Mouse (Mus musculus): ENCODE measurements around the gene Zfp651. TPM values are rescaled to one million over a fixed set of nuclear protein-coding genes. Genes with fewer than 3 reads are reported as not detected.
A peak's percentile ranks its signal among the peaks of the same experiment; 100 is the strongest.

Zfp651 gene
- polyA plus RNA-seq, 1 experiment: 0.04 TPM

DNA sequence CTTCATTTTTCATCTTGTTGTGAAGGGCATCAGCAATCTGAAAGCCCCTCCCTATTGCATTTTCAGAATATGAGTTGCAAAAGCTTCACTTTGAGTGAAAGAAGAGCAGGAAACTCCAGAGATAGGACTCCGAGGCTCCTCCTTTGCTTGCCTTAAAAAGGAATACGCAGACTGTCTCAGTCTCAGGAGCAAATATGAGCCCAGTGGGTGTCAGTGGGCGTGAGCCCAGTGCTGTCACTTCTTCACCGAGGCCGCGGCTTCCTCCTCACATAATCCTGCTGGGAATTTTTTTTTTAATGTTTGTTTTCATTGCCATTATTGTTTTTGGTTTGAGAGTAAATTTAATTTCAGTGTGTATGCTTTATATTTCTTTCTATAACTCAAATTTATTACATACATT is 18.6 kb upstream of the Zfp651 start:
- Histone ChIP-seq H3K4me3 (replicated peaks) (no peak overlapping the region), H3K9me3 (ENCODE audit: control insufficient read depth, low read length) (no peaks in the 10 kb centered on the region), H3K27me3 (ENCODE audit: control insufficient read depth) (no peaks in the 10 kb centered on the region), H3K36me3 (ENCODE audit: control insufficient read depth) (peaks cover 78% of the 10 kb centered on the region), H3K4me1 (ENCODE audit: control insufficient read depth) (no peaks in the 10 kb centered on the region)
- no peak for TF ChIP-seq GATA1 (IDR thresholded peaks at IDR 0.05; ENCODE audit: low read length)
- TF ChIP-seq TAL1 (IDR thresholded peaks at IDR 0.05; ENCODE audit: low read length): no peak

DNA sequence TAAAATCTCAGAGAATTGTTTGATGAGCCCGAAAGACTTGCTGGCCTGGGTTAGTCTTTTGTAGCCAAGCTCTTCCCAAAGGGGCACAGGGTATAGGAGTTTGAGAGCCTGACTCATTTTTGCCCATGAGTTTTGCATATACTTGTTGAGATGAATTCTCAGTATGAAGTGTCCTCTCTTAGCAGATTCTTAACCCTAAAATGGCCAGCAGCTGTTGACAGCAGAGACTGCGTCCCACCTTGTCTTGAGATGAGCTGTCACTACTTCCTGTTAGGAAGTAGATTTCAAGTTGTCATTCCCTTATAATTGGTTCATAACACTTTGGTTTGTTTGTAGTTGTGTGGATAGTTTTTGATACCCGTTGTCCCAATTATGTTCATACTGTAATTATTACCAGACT is 18.0 kb upstream of the Zfp651 start:
- Histone ChIP-seq H3K9me3 (ENCODE audit: control insufficient read depth, low read length) (no peaks in the 10 kb centered on the region), H3K27me3 (ENCODE audit: control insufficient read depth) (no peaks in the 10 kb centered on the region), H3K36me3 (ENCODE audit: control insufficient read depth) (peaks cover 80% of the 10 kb centered on the region), H3K4me3 (replicated peaks) (no peak overlapping the region), H3K4me1 (ENCODE audit: control insufficient read depth) (no peaks in the 10 kb centered on the region)
- TF ChIP-seq TAL1 (IDR thresholded peaks at IDR 0.05; ENCODE audit: low read length): no peak
- no peak for TF ChIP-seq GATA1 (IDR thresholded peaks at IDR 0.05; ENCODE audit: low read length)

DNA sequence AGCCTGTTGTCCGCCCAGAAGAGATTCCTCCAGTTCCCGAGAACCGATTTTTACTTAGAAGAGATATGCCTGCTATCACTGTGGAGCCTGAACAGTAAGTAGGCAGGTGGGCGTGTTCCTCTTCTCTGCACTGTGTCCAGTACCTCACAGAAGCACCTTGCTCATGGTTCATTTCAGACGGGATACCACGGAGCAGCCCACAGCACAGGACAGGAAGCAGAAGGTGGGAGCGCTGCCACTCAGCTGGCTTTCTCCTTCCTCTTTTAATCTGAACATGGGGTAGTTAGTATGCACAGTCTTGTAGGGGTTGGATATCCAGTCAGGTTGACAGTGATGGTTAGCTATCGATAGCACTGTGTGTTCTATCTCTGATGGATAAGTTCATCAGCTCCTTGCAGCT is 15.1 kb upstream of the Zfp651 start:
- H3K4me3 ChIP-seq (replicated peaks): no peak overlapping the region
- H3K9me3 ChIP-seq (ENCODE audit: control insufficient read depth, low read length): no peaks in the 10 kb centered on the region
- TF ChIP-seq TAL1 (IDR thresholded peaks at IDR 0.05; ENCODE audit: low read length) (no peak), GATA1 (IDR thresholded peaks at IDR 0.05; ENCODE audit: low read length) (no peak)
- H3K27me3 ChIP-seq (ENCODE audit: control insufficient read depth): no peaks in the 10 kb centered on the region
- no peaks in the 10 kb centered on the region for H3K4me1 ChIP-seq (ENCODE audit: control insufficient read depth)
- H3K36me3 ChIP-seq (ENCODE audit: control insufficient read depth): peaks cover 95% of the 10 kb centered on the region

DNA sequence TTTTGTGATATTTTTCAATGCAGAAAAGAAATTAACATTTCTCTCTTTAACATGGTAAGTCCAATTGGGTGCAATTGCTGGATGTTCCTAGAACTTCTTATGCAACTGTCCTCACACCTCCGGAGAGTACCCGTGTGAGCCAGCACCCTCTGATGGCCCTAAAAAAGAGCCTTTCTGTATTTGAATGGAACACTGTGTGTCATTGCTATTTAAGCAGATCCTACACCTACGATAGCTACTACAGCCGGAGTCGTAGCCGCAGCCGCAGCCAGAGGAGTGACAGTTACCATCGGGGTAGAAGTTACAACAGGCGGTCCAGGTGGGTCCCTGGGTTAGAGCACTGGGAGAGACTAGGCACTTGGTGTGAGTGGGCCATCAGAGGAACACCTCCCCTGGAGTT is 6.4 kb upstream of the Zfp651 start:
- Histone ChIP-seq H3K36me3 (ENCODE audit: control insufficient read depth) (peaks cover 95% of the 10 kb centered on the region), H3K4me1 (ENCODE audit: control insufficient read depth) (no peaks in the 10 kb centered on the region), H3K27me3 (ENCODE audit: control insufficient read depth) (peaks cover 3% of the 10 kb centered on the region), H3K9me3 (ENCODE audit: control insufficient read depth, low read length) (no peaks in the 10 kb centered on the region), H3K4me3 (replicated peaks) (no peak overlapping the region)
- no peak for TF ChIP-seq TAL1 (IDR thresholded peaks at IDR 0.05; ENCODE audit: low read length)
- TF ChIP-seq GATA1 (IDR thresholded peaks at IDR 0.05; ENCODE audit: low read length): no peak

DNA sequence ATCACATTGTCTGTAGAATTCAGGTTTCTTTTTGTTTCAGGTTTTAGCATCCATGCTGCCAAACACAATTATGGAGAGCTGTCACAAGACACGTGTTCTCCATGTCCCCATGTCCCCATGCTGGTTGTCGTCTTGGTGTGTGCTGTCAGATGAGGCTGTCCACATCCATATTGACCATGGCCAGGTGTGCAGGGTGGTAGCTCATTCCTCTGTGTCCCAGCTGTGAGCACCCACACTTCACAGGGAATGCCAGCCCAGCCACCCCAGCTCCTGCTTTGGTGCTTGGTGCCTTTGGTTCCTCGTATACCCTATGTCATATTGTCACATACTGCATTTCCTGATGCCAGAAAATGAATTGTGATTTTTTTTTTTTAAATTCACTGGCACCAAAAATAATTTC is 4.5 kb upstream of the Zfp651 start:
- H3K9me3 ChIP-seq (ENCODE audit: control insufficient read depth, low read length): no peaks in the 10 kb centered on the region
- peaks cover 21% of the 10 kb centered on the region for H3K27me3 ChIP-seq (ENCODE audit: control insufficient read depth)
- TF ChIP-seq GATA1 (IDR thresholded peaks at IDR 0.05; ENCODE audit: low read length): no peak
- no peak for TF ChIP-seq TAL1 (IDR thresholded peaks at IDR 0.05; ENCODE audit: low read length)
- peaks cover 7% of the 10 kb centered on the region for H3K4me1 ChIP-seq (ENCODE audit: control insufficient read depth)
- peaks cover 77% of the 10 kb centered on the region for H3K36me3 ChIP-seq (ENCODE audit: control insufficient read depth)
- no peak overlapping the region for H3K4me3 ChIP-seq (replicated peaks)

DNA sequence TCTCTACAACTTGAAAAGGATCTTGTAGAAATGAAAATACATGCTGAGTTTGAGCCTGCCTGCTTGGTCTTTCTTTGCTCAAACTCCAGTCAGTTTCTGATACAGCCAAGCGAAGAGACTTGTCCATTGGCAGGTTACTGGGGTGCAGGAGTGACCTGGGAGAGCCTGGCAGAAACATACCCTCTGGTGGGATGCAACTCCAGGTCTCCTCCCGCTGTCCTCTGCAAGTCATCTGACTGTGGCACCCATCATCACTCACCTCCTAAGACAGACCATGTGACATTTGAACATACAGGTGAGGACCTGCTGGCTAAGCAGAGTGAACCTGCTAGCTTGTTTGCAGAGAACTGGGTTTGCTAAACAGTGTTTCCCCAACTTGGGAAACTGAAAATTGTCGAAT is 2.3 kb upstream of the Zfp651 start:
- no peak for TF ChIP-seq GATA1 (IDR thresholded peaks at IDR 0.05; ENCODE audit: low read length)
- TF ChIP-seq TAL1 (IDR thresholded peaks at IDR 0.05; ENCODE audit: low read length): no peak
- H3K36me3 ChIP-seq (ENCODE audit: control insufficient read depth): peaks cover 55% of the 10 kb centered on the region

DNA sequence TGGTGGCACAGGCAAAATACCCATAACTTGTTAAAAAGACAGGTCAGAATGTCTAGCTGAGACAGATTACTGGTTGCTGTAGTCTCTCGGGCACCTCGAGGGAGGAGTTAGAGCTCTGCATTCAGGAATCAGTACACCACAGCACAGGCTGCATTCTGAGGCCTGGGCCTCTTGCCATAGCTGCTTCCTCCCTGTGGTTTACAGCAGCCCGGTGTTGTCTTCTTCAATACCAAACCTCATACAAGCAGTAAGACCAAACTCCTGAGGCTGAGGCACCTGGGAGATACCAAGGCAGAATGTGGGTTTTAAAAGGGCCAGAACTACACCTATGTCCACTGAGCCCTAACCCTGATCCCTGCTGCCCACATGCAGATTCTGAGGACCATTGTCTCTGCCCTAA is 1.7 kb upstream of the Zfp651 start:
- Histone ChIP-seq H3K36me3 (ENCODE audit: control insufficient read depth) (peaks cover 51% of the 10 kb centered on the region), H3K9me3 (ENCODE audit: control insufficient read depth, low read length) (no peaks in the 10 kb centered on the region), H3K4me1 (ENCODE audit: control insufficient read depth) (peaks cover 8% of the 10 kb centered on the region), H3K4me3 (replicated peaks) (no peak overlapping the region), H3K27me3 (ENCODE audit: control insufficient read depth) (peaks cover 46% of the 10 kb centered on the region)
- TF ChIP-seq GATA1 (IDR thresholded peaks at IDR 0.05; ENCODE audit: low read length) (no peak), TAL1 (IDR thresholded peaks at IDR 0.05; ENCODE audit: low read length) (no peak)

More for the DNA sequence above, 2.3 kb upstream of the Zfp651 start:
- peaks cover 43% of the 10 kb centered on the region for H3K27me3 ChIP-seq (ENCODE audit: control insufficient read depth)
- peaks cover 8% of the 10 kb centered on the region for H3K4me1 ChIP-seq (ENCODE audit: control insufficient read depth)
- no peaks in the 10 kb centered on the region for H3K9me3 ChIP-seq (ENCODE audit: control insufficient read depth, low read length)
- no peak overlapping the region for H3K4me3 ChIP-seq (replicated peaks)

DNA sequence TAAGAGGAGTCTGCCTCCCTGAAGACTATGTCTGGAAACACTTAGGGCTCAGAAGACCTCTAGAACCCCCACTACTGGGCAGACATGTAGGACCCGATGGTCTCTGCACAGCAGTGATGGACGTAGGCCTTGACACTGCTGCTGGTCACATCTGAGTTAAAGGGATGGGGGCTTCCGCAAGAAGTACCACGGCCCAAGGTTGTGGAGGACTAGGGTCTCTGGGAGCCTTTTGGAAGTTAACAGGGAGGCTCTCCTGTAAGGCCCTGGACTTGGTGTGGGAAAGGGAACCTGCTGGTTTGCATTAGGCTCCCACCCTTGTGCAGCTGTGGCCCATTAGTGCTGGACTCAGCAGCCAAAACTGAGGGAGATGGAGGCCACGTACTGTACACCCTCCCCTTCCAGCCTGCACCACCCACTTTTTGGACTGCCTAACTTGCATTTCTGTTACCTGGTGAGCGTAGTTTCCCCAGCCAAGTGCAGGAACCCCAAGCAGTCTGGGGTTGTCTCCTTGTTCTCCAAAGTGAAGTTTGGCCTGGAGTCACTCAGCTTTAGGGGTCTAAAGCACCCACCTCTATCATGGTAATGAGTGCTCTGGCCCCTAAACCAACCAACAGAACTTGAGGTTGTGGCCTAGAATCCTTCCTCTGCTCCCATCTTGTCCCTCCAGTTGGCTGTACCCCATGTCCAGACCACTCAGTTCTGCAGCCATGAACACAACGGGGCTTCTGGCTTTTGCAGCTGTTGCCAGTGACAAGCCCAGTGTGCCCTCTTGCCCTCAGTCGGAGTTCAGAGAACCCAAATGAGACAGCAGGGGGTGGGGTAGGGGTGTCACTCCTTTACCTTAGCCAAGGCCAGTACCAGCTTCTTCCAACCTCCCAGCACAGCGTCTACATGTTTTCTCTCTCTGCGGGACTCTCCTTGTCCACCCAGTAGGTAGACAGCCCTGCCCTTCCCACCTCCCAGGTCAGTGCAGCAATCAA is 1.0 kb upstream of the Zfp651 start:
- Histone ChIP-seq H3K36me3 (ENCODE audit: control insufficient read depth) (peaks cover 50% of the 10 kb centered on the region), H3K4me1 (ENCODE audit: control insufficient read depth) (peaks cover 8% of the 10 kb centered on the region), H3K4me3 (replicated peaks) (no peak overlapping the region), H3K9me3 (ENCODE audit: control insufficient read depth, low read length) (no peaks in the 10 kb centered on the region), H3K27me3 (ENCODE audit: control insufficient read depth) (peaks cover 51% of the 10 kb centered on the region)
- TF ChIP-seq TAL1 (IDR thresholded peaks at IDR 0.05; ENCODE audit: low read length) (no peak), GATA1 (IDR thresholded peaks at IDR 0.05; ENCODE audit: low read length) (no peak)

DNA sequence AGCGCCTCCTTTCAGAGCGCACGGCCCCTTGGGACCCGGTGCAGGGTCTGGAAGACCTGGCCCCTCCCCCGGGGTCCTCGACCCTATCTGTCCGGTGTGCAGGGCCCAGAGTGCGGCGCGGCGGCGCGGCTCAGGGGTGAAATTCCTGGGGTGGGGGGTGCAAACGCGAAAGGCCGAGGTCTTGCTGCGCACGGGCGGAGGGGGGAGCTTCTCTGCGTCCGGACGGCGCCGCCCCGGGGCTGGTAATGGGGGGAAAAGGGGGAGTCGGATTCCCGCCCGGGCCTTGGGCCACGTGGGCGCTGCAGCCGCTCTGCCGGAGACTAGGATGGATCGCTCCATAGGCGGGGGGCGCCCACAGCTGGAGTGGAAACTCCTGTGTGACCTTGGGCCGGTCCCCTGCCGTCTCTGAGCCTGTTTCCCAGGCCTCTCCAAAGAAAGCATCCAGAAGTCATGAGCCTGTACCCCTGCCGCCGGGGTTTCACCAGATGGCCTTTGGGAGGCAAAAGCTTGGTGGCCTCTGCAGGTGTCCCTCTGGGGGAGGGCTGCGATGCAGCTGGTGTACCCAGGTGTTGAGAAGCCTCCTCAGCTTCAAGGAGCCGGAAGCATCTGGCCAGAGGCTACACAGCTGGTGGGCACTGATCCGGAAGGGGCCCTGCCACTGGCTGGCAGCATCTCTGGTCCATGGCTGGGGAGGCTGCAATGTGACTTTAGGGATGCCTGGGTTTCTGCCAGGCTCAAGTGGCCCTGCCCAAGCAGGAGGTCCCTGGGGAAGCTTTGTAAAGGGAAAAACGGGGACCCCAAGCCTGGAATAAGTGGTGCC is 1.4 kb downstream of the Zfp651 start:
- no peaks in the 10 kb centered on the region for H3K9me3 ChIP-seq (ENCODE audit: control insufficient read depth, low read length)
- peaks cover 8% of the 10 kb centered on the region for H3K4me1 ChIP-seq (ENCODE audit: control insufficient read depth)
- peaks cover 51% of the 10 kb centered on the region for H3K27me3 ChIP-seq (ENCODE audit: control insufficient read depth)
- H3K4me3 ChIP-seq (replicated peaks): peak overlapping the region; percentile 47
- TF ChIP-seq GATA1 (IDR thresholded peaks at IDR 0.05; ENCODE audit: low read length): no peak
- TF ChIP-seq TAL1 (IDR thresholded peaks at IDR 0.05; ENCODE audit: low read length): no peak
- H3K36me3 ChIP-seq (ENCODE audit: control insufficient read depth): peaks cover 31% of the 10 kb centered on the region

Measured in erythroblast, embryonic 14.5 days (primary cell).